Mouse (Mus musculus): ENCODE measurements around the gene Gm10424. TPM values are rescaled to one million over a fixed set of nuclear protein-coding genes. Genes with fewer than 3 reads are reported as not detected.
"Not testable (repeated sequence)": the region's sequence is repeated elsewhere in the genome, so short reads cannot be mapped to it uniquely, and the experiment has no call there.

The Gm10424 gene
- not detected in 2 replicates for polyA plus RNA-seq (2014; fragmentation: Nextera tagmentation; extraction: Ambion mirVana)

DNA sequence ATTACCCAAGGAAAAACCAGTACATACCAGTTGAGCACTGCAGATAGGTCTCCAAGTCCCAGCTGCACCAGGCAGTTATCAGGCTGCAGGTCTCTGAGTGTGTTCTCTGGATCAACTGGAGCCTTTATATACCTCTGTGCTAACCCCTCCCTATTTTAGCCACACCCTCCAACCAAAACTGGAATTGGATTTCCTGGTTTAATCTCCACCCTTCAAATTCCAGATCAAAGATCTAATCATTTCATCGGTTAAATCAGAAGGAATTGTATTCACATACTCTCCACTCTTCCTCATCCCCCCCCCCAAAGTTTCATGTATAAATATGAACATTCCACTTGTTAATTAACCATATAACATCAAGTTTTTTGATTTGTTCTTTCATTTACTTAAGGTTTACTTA lies at the start of gene Gm10424:
TSS of gene Gm10424 (minus strand) at position 101 of the 400 bp plus-strand sequence.
- not testable (repeated sequence) for H3K4me2 ChIP-seq (replicated peaks); H3K27ac ChIP-seq; H3K27me3 ChIP-seq (ENCODE audit: control insufficient read depth, insufficient read depth, low read length); H3K9me3 ChIP-seq (ENCODE audit: control insufficient read depth, low read length); H3K4me1 ChIP-seq (replicated peaks; ENCODE audit: control insufficient read depth, insufficient read depth, low read length); DNase-seq (ENCODE audit: low spot score); H3K36me3 ChIP-seq (replicated peaks; ENCODE audit: control insufficient read depth, insufficient read depth); H3K4me3 ChIP-seq (replicated peaks; ENCODE audit: low read length); H3K9ac ChIP-seq; ATAC-seq (ENCODE audit: low FRiP score)
- WGBS, result no CpG with 5 or more reads among the region's 1 CpGs

DNA sequence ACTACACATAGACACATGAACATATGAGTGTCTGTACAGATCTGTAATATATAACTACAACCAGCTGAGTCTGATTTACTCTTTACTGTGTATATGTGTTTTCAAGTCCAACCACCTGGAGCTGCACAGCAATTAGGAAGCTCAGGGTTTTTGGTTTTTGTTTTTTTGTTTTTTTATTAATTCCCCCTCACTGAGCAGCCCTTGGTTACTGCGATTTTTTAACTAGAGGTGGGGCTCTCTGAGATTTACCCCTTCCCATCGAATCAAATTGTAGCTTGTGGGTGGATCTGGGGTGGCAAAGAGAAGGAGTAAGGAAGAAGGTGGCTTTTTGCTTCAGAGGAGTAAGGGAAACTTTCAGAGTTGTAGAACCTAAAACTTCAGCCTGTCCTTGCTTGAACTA lies 33.0 kb upstream of the Gm10424 start, which contains the start of gene Gm3259:
TSS of gene Gm3259 (plus strand) at position 301 of the 400 bp plus-strand sequence.
- not testable (repeated sequence) for H3K36me3 ChIP-seq (replicated peaks; ENCODE audit: control insufficient read depth, insufficient read depth); H3K27me3 ChIP-seq (ENCODE audit: control insufficient read depth, insufficient read depth, low read length); H3K27ac ChIP-seq; DNase-seq (ENCODE audit: low spot score); H3K4me1 ChIP-seq (replicated peaks; ENCODE audit: control insufficient read depth, insufficient read depth, low read length); H3K9ac ChIP-seq; ATAC-seq (ENCODE audit: low FRiP score); H3K9me3 ChIP-seq (ENCODE audit: control insufficient read depth, low read length); H3K4me3 ChIP-seq (replicated peaks; ENCODE audit: low read length); H3K4me2 ChIP-seq (replicated peaks)
- whole genome bisulfite sequencing, result 49% methylated on average over 2 of the region's 2 CpGs

Other genes starting within 250 kb of the Gm10424 start
- gene Gm7942, start 165.8 kb downstream of the Gm10424 start, polyA plus RNA-seq (2014; fragmentation: Nextera tagmentation; extraction: Ambion mirVana), result not detected in 2 replicates
- not detected in 2 replicates for gene Gm16513, start 90.1 kb downstream of the Gm10424 start, polyA plus RNA-seq (2014; fragmentation: Nextera tagmentation; extraction: Ambion mirVana)
- not detected in 2 replicates for gene Gm3259, start 33.1 kb upstream of the Gm10424 start, polyA plus RNA-seq (2014; fragmentation: Nextera tagmentation; extraction: Ambion mirVana)
- gene D5Ertd577e, start 184.0 kb upstream of the Gm10424 start, polyA plus RNA-seq (2014; fragmentation: Nextera tagmentation; extraction: Ambion mirVana), result not detected in 2 replicates
- gene Gm3286, start 238.0 kb upstream of the Gm10424 start, polyA plus RNA-seq (2014; fragmentation: Nextera tagmentation; extraction: Ambion mirVana), result not detected in 2 replicates